Mouse (Mus musculus) cerebral cortex, adult 2 months (tissue): ENCODE data around the gene Fcgr2b.

Experiments
- WGBS: fragments of 180-500 bp; shearing (Covaris S2); methylation state at CpG from one replicate; pipeline ENCODE4 v1.1.7; 2018; 5-methylcytosine and 5-hydroxymethylcytosine counted together

Fcgr2b gene

DNA sequence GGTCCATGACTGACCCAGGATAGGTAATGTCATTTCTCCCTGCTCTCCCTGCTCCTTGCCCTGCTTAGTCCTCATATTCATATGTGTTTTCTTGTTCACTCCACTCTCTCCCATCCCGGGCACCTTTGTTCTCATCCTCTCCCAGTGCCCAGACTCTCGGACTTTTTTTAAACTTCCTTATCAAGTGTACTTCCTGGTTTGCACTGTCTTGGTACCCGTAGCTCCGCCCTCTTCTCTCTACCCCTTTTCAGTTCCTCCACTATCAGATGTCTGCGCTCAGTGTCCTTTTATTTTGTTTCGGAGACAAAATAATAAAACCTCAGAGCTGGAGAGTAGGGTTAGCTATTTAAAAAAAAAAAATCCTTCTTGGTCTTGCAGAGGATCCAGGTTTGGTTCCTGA, 51.9 kb downstream of the Fcgr2b start:
- 88% methylated on average over 6 of the region's 6 CpGs for WGBS

DNA sequence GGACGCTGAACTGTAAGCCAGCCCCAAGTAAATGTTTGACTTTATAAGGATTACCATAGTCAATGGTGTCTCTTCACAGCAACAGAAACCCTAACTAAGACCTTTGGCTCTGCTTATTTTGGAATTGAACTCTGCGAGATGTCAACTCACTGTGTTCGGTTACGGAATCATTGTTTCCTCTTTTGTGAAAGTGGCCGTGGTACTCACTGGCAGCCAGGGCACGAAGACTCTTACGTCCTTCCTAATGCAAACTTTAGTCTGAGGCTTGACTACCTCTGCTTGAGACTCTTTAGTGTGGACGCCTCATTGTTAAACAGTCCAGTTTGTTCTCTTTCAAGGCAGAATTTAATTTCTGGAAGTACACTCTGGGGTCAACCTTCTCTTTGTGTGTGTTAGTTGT, 57.0 kb downstream of the Fcgr2b start:
- 93% methylated on average over 8 of the region's 8 CpGs for WGBS

DNA sequence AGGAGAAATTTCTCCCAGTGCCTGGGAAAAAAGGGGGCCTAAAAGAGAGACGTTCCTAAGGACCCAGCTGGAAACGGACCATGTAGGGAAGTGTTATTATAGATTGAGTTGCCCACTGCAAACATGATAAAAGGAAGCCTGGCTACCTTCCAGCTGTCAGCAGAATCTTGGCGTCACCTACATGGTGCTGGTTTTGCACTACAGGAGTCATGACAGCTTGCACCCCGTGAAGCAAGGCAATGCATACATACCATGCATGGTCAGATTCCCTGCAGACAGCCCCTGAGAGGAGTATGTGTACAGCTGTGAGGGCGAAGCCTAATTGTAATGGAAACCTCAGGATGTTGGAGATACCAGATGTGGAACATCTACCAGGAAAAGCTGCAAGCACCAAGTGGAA, 60.7 kb downstream of the Fcgr2b start:
- 67% methylated on average over 5 of the region's 5 CpGs for WGBS

DNA sequence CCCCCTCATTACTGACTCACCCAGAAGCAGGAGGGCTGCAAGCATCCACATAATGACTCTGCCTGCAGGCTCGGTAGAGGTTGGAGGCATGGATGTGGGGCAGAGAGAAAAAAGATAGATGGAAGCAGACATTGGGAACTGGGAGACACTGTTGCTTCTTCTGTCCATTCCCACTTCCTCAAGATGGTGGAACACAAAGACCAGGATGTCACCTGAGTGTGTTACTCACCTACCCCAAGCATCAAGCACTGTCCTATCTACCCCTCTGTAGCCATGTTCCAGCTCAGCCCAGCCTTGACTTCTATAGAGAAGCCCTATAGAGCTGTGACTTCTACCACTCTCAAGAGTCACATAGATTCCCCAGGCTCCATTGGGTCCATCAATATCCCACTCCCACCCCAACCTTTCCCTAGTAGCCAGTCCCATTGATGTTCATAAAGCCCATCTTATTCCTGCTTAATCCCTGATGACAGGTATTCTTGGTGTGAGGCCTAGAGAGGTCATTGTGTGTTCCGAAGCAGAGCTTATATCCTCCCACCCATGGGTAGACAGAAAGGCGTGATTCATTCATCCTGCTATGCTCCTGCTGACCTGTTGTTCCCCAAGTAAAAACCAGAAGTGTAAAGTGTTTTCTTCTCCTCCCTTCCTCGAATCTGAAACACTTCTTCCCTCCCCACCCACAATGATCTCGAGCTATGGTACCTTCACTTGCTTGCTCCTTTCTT, 63.3 kb downstream of the Fcgr2b start, which contains the start of gene Fcrlb:
Fcrlb (minus strand) TSS at position 51 of the 725 bp plus-strand sequence.
- 83% methylated on average over 5 of the region's 5 CpGs for WGBS

DNA sequence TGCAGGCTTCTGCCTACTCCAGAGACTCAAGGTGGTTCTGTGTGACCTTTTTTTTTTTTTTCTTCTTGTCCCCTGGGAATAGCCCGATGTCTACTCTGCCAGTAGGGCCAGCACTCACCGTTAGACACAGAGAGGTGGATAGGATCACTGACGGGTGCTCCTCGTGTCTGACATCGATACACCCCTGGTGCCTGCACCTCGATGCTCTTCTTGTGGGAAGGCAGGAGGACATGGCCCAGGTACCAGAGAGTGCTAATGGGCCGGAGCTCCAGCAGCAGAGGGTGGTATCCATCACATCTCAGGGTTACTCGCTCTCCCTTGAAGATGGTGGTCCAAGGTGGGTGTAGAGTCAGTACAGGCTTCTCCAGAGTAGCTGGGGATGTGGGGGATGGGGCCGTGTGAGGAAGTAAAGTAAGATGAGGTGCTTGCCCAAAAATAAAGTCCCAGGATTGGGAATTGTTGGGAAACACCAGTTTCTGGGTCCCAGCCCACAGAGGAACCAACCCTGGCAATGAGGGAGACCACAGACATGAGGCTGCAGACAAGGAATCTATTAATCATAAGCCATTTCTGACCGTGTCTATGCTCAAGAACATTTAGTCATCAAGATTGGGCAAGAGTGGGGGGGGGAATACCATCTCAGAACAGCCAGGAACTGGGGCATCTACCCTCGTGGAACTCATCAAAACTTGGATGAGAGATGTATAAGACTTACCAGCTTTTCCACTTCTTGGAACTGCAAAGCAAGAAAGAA, 64.3 kb downstream of the Fcgr2b start:
- WGBS: 89% methylated on average over 11 of the region's 11 CpGs
